Mouse (Mus musculus): ENCODE results near the gene Plscr2. TPM values are rescaled to one million over a fixed set of nuclear protein-coding genes. Genes with fewer than 3 reads are reported as not detected.
A peak's percentile ranks its signal among the peaks of the same experiment; 100 is the strongest.
"Not testable (repeated sequence)": the region's sequence is repeated elsewhere in the genome, so short reads cannot be mapped to it uniquely, and the experiment has no call there.

The Plscr2 gene
- total RNA-seq, 2 experiments from 2014 or later, result not detected

GRCm38 (mm10) chr9:92273271-92273670, 2.1 kb upstream of the Plscr2 start:
- no peak for ATAC-seq (ENCODE audit: poor library complexity, severe bottlenecking)

- peak; percentile 20; the same call in 1 of the 2 replicates for ATAC-seq (ENCODE audit: poor library complexity, severe bottlenecking)
These were observed 1.2 kb upstream of the Plscr2 start for GRCm38 (mm10) chr9:92273956-92274762.

GRCm38 (mm10) chr9:92276360-92276759, 958 bp downstream of the Plscr2 start:
- no peak for ATAC-seq (ENCODE audit: poor library complexity, severe bottlenecking)

GRCm38 (mm10) chr9:92280048-92280447, 4.6 kb downstream of the Plscr2 start:
- ATAC-seq (ENCODE audit: poor library complexity, severe bottlenecking), result no peak

- peak; percentile 33; the same call in 1 of the 2 replicates for ATAC-seq (ENCODE audit: poor library complexity, severe bottlenecking)
These were observed 7.3 kb downstream of the Plscr2 start for GRCm38 (mm10) chr9:92282563-92283171.

- ATAC-seq (ENCODE audit: poor library complexity, severe bottlenecking), result peak; percentile 57
These were observed 14.3 kb downstream of the Plscr2 start for GRCm38 (mm10) chr9:92289675-92290074.

- ATAC-seq (ENCODE audit: poor library complexity, severe bottlenecking), result 0 out of 2 replicates have a peak, but pooled peaks have one; percentile 25
These were observed 16.8 kb downstream of the Plscr2 start for GRCm38 (mm10) chr9:92292169-92292568.

- ATAC-seq (ENCODE audit: poor library complexity, severe bottlenecking), result no peak
These were observed 17.5 kb downstream of the Plscr2 start for GRCm38 (mm10) chr9:92292922-92293321.

- no peak for ATAC-seq (ENCODE audit: poor library complexity, severe bottlenecking)
These were observed 18.5 kb downstream of the Plscr2 start for GRCm38 (mm10) chr9:92293560-92294548.

- no peak for ATAC-seq (ENCODE audit: poor library complexity, severe bottlenecking)
These were observed 22.9 kb downstream of the Plscr2 start for GRCm38 (mm10) chr9:92298288-92298687.

GRCm38 (mm10) chr9:92301213-92301612, 25.8 kb downstream of the Plscr2 start:
- ATAC-seq (ENCODE audit: poor library complexity, severe bottlenecking), result no peak

- no peak for ATAC-seq (ENCODE audit: poor library complexity, severe bottlenecking)
These were observed 29.7 kb downstream of the Plscr2 start for GRCm38 (mm10) chr9:92305075-92305474.

GRCm38 (mm10) chr9:92305620-92306220, 30.3 kb downstream of the Plscr2 start:
- no peak for ATAC-seq (ENCODE audit: poor library complexity, severe bottlenecking)

- ATAC-seq (ENCODE audit: poor library complexity, severe bottlenecking), result no peak
These were observed 33.7 kb downstream of the Plscr2 start, which contains the start of gene 1700057G04Rik for GRCm38 (mm10) chr9:92309077-92309476. TSS of gene 1700057G04Rik (plus strand) at chr9:92309377.

- ATAC-seq (ENCODE audit: poor library complexity, severe bottlenecking), result no peak
These were observed 41.4 kb downstream of the Plscr2 start for GRCm38 (mm10) chr9:92316791-92317190.

GRCm38 (mm10) chr9:92325936-92326335, 50.5 kb downstream of the Plscr2 start:
- ATAC-seq (ENCODE audit: poor library complexity, severe bottlenecking), result not testable (repeated sequence)

- ATAC-seq (ENCODE audit: poor library complexity, severe bottlenecking), result no peak
These were observed 51.4 kb downstream of the Plscr2 start for GRCm38 (mm10) chr9:92326813-92327212.

GRCm38 (mm10) chr9:92331383-92331782, 56.0 kb downstream of the Plscr2 start:
- no peak for ATAC-seq (ENCODE audit: poor library complexity, severe bottlenecking)

- ATAC-seq (ENCODE audit: poor library complexity, severe bottlenecking), result no peak
These were observed 59.4 kb downstream of the Plscr2 start for GRCm38 (mm10) chr9:92334845-92335244.

- ATAC-seq (ENCODE audit: poor library complexity, severe bottlenecking), result no peak
These were observed 59.9 kb downstream of the Plscr2 start for GRCm38 (mm10) chr9:92335277-92335818.
